Mouse (Mus musculus) hindbrain, embryonic 11.5 days (tissue): Measurements from ENCODE around the gene Mrrf. TPM values are rescaled to one million over a fixed set of nuclear protein-coding genes. Genes with fewer than 3 reads are reported as not detected.

Experiments used
- ATAC-seq: fragments of 200-750 bp; cut with Nextera tagmentation; 2 replicates; pipeline ENCODE4 v1.8.0; 2017; ENCODE audit warnings: mild to moderate bottlenecking, moderate TSS enrichment, moderate library complexity; ENCODE audit not compliant: low FRiP score
- DNase-seq: peaks from one replicate; pipeline ENCODE4 v3.0.0-alpha.2; 2015; ENCODE audit warnings: low spot score
- H3K27ac ChIP-seq: fragments of 300-500 bp; sonication (generic); 2 replicates; pipeline ENCODE4 v1.5.1; 2014; ENCODE audit warnings: mild to moderate bottlenecking, low read depth, low read length
- H3K27me3 ChIP-seq: fragments of 300-500 bp; sonication (generic); 2 replicates; pipeline ENCODE4 v1.6.1; 2014; ENCODE audit warnings: mild to moderate bottlenecking, low read length, moderate library complexity, mixed read lengths; ENCODE audit not compliant: control insufficient read depth, insufficient read depth
- H3K36me3 ChIP-seq: fragments of 300-500 bp; sonication (generic); 2 replicates; pipeline ENCODE4 v1.6.1; 2014; ENCODE audit warnings: mild to moderate bottlenecking, low read length, moderate library complexity, mixed read lengths; ENCODE audit not compliant: control insufficient read depth, insufficient read depth
- H3K4me1 ChIP-seq: fragments of 300-500 bp; sonication (generic); replicated peaks from 2 replicates; pipeline ENCODE4 v1.6.1; 2014; ENCODE audit warnings: low read length, mixed read lengths; ENCODE audit not compliant: control insufficient read depth, insufficient read depth
- H3K4me2 ChIP-seq: fragments of 300-500 bp; sonication (generic); replicated peaks from 2 replicates; pipeline ENCODE4 v1.6.1; 2014; ENCODE audit warnings: mild to moderate bottlenecking, low read depth, low read length
- H3K4me3 ChIP-seq: fragments of 300-500 bp; sonication (generic); 2 replicates; pipeline ENCODE4 v1.5.1; 2014; ENCODE audit warnings: low read depth, low read length
- H3K9ac ChIP-seq: fragments of 300-500 bp; sonication (generic); 2 replicates; pipeline ENCODE4 v1.6.1; 2014; ENCODE audit warnings: low read depth, low read length
- H3K9me3 ChIP-seq: fragments of 300-500 bp; sonication (generic); 2 replicates; pipeline ENCODE4 v1.6.1; 2016; ENCODE audit warnings: low read length; ENCODE audit not compliant: control insufficient read depth
- WGBS: fragments of 180-500 bp; shearing (Covaris S2); extraction: QIAGEN DNeasy Blood & Tissue Kit; methylation state at CpG from one replicate; pipeline ENCODE4 v1.1.7; 2014; 5-methylcytosine and 5-hydroxymethylcytosine counted together
- polyA plus RNA-seq: library from polyadenylated mRNA; unstranded; fragments of >200 nt; fragmentation: Nextera tagmentation; extraction: Ambion mirVana; gene quantifications from 2 replicates; pipeline ENCODE4 v1.2.1, GENCODE M21; 2014

Gene Mrrf
- polyA plus RNA-seq, 1 experiment from 2014 or later: 35.9 TPM

- 89% methylated on average over 5 of the region's 5 CpGs for WGBS
- ATAC-seq (no peak), DNase-seq (no peak)
- Histone ChIP-seq H3K9ac (no peak overlapping the region), H3K4me1 (no peaks in the 10 kb centered on the region), H3K4me2 (no peak overlapping the region), H3K36me3 (no peaks in the 10 kb centered on the region), H3K4me3 (no peak overlapping the region), H3K27ac (no peak overlapping the region), H3K27me3 (peaks cover 16% of the 10 kb centered on the region), H3K9me3 (no peaks in the 10 kb centered on the region)
Observed at GRCm38 (mm10) chr2:36215203-36215739, 79.1 kb downstream of the Mrrf start.

- Histone ChIP-seq H3K9me3 (no peaks in the 10 kb centered on the region), H3K36me3 (no peaks in the 10 kb centered on the region), H3K4me2 (no peak overlapping the region), H3K4me1 (no peaks in the 10 kb centered on the region), H3K9ac (no peak overlapping the region), H3K27ac (no peak overlapping the region), H3K4me3 (no peak overlapping the region), H3K27me3 (peaks cover 6% of the 10 kb centered on the region; the same call in 1 of the 2 replicates)
- ATAC-seq (no peak), DNase-seq (no peak)
Observed at GRCm38 (mm10) chr2:36216546-36216945, 80.4 kb downstream of the Mrrf start.

GRCm38 (mm10) chr2:36216953-36217573, 80.9 kb downstream of the Mrrf start:
- WGBS: 59% methylated on average over 4 of the region's 4 CpGs
- Histone ChIP-seq H3K4me1 (no peaks in the 10 kb centered on the region), H3K27me3 (peaks cover 5% of the 10 kb centered on the region; the same call in 1 of the 2 replicates), H3K36me3 (no peaks in the 10 kb centered on the region), H3K27ac (no peak overlapping the region), H3K4me2 (no peak overlapping the region), H3K9me3 (no peaks in the 10 kb centered on the region), H3K9ac (no peak overlapping the region), H3K4me3 (no peak overlapping the region)
- ATAC-seq (no peak), DNase-seq (no peak)

- Histone ChIP-seq H3K4me1 (no peaks in the 10 kb centered on the region), H3K4me2 (no peak overlapping the region), H3K4me3 (no peak overlapping the region), H3K9me3 (no peaks in the 10 kb centered on the region), H3K27me3 (no peaks in the 10 kb centered on the region), H3K27ac (no peak overlapping the region), H3K9ac (no peak overlapping the region), H3K36me3 (no peaks in the 10 kb centered on the region)
- ATAC-seq (no peak), DNase-seq (no peak)
- 53% methylated on average over 5 of the region's 5 CpGs for WGBS
Observed at GRCm38 (mm10) chr2:36217692-36218233, 81.6 kb downstream of the Mrrf start.

GRCm38 (mm10) chr2:36220106-36220505, 83.9 kb downstream of the Mrrf start:
- Histone ChIP-seq H3K4me3 (no peak overlapping the region), H3K27ac (no peak overlapping the region), H3K27me3 (no peaks in the 10 kb centered on the region), H3K4me1 (no peaks in the 10 kb centered on the region), H3K9ac (no peak overlapping the region), H3K4me2 (no peak overlapping the region), H3K36me3 (no peaks in the 10 kb centered on the region), H3K9me3 (no peaks in the 10 kb centered on the region)
- DNase-seq (no peak), ATAC-seq (no peak)
- 88% methylated on average over 8 of the region's 8 CpGs for WGBS

GRCm38 (mm10) chr2:36220891-36221290, 84.7 kb downstream of the Mrrf start:
- no peaks in the 10 kb centered on the region for H3K4me1 ChIP-seq
- no peak overlapping the region for H3K4me2 ChIP-seq
- no peaks in the 10 kb centered on the region for H3K36me3 ChIP-seq
- DNase-seq (no peak), ATAC-seq (no peak)
- H3K9me3 ChIP-seq: no peaks in the 10 kb centered on the region
- H3K4me3 ChIP-seq: no peak overlapping the region
- 86% methylated on average over 4 of the region's 4 CpGs for WGBS
- H3K9ac ChIP-seq: no peak overlapping the region
- H3K27me3 ChIP-seq: no peaks in the 10 kb centered on the region
- no peak overlapping the region for H3K27ac ChIP-seq

GRCm38 (mm10) chr2:36222168-36222848, 86.1 kb downstream of the Mrrf start:
- no peaks in the 10 kb centered on the region for H3K27me3 ChIP-seq
- H3K4me3 ChIP-seq: no peak overlapping the region
- DNase-seq (no peak), ATAC-seq (no peak)
- H3K9ac ChIP-seq: no peak overlapping the region
- H3K9me3 ChIP-seq: no peaks in the 10 kb centered on the region
- no peak overlapping the region for H3K4me2 ChIP-seq
- no peak overlapping the region for H3K27ac ChIP-seq
- 75% methylated on average over 7 of the region's 7 CpGs for WGBS
- no peaks in the 10 kb centered on the region for H3K4me1 ChIP-seq
- H3K36me3 ChIP-seq: no peaks in the 10 kb centered on the region

- Histone ChIP-seq H3K9ac (no peak overlapping the region), H3K27ac (no peak overlapping the region), H3K4me1 (no peaks in the 10 kb centered on the region), H3K36me3 (no peaks in the 10 kb centered on the region), H3K4me3 (no peak overlapping the region), H3K27me3 (no peaks in the 10 kb centered on the region), H3K9me3 (no peaks in the 10 kb centered on the region), H3K4me2 (no peak overlapping the region)
- ATAC-seq (no peak), DNase-seq (no peak)
Observed at GRCm38 (mm10) chr2:36223436-36223835, 87.2 kb downstream of the Mrrf start.

GRCm38 (mm10) chr2:36224153-36224552, 88.0 kb downstream of the Mrrf start:
- 92% methylated on average over 7 of the region's 7 CpGs for WGBS

More at GRCm38 (mm10) chr2:36224153-36224552, 88.0 kb downstream of the Mrrf start:
- Histone ChIP-seq H3K36me3 (no peaks in the 10 kb centered on the region), H3K9me3 (no peaks in the 10 kb centered on the region), H3K4me1 (no peaks in the 10 kb centered on the region), H3K9ac (no peak overlapping the region), H3K27me3 (no peaks in the 10 kb centered on the region), H3K4me2 (no peak overlapping the region), H3K27ac (no peak overlapping the region), H3K4me3 (no peak overlapping the region)
- ATAC-seq (no peak), DNase-seq (no peak)
